Mouse (Mus musculus): ENCODE measurements around the gene Klhl7. TPM values are rescaled to one million over a fixed set of nuclear protein-coding genes. Genes with fewer than 3 reads are reported as not detected.

The Klhl7 gene
- polyA plus RNA-seq, 1 experiment from 2014 or later = 205 TPM

DNA sequence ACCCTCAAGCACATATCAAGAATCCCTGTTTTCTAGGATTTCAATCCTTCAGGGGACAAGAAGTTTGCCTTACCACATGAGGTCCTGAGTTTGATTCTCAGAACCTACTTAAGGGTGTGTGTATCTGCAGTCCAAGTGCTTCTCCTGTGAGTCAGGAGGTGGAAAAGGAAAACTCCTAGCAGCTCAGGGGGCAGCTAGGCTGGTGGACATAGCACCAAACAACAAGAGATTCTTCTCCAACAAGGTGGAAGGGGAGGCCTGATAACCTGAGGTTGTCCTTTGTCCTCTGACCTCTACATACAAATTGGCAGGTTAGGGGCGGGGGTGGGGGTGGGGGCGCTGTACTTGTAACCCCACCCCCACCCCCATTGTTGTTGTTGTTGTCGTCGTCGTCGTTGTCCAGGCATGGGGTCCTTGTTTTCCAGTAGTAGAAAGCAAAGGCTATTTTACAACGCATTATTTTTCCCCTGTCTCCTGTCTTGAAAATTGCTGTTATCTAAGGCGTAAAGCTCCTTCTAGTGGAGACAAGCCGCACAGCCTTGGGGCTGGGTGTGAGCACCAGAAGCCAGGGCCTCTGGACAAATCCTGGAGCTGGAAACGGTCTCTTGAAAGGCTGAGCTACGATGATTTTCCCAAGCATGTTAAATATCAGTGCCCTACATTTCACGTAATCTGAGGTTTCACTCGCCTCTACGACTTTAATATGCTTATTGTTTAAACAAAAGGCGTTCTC is 23.3 kb upstream of the Klhl7 start:
- peak overlapping the region; percentile 57 for H3K9ac ChIP-seq (replicated peaks)
- H3K4me2 ChIP-seq (replicated peaks) = peak overlapping the region; percentile 42
- H3K27me3 ChIP-seq = no peaks in the 10 kb centered on the region
- H3K27ac ChIP-seq (replicated peaks) = peak overlapping the region; percentile 80
- peak overlapping the region; percentile 33 for H3K4me3 ChIP-seq
- peaks cover 12% of the 10 kb centered on the region for H3K4me1 ChIP-seq
- no peaks in the 10 kb centered on the region for H3K36me3 ChIP-seq
- no peaks in the 10 kb centered on the region for H3K9me3 ChIP-seq
- ATAC-seq (replicated peaks) = peak; percentile 86
- 2% methylated on average over 15 of the region's 15 CpGs for WGBS

DNA sequence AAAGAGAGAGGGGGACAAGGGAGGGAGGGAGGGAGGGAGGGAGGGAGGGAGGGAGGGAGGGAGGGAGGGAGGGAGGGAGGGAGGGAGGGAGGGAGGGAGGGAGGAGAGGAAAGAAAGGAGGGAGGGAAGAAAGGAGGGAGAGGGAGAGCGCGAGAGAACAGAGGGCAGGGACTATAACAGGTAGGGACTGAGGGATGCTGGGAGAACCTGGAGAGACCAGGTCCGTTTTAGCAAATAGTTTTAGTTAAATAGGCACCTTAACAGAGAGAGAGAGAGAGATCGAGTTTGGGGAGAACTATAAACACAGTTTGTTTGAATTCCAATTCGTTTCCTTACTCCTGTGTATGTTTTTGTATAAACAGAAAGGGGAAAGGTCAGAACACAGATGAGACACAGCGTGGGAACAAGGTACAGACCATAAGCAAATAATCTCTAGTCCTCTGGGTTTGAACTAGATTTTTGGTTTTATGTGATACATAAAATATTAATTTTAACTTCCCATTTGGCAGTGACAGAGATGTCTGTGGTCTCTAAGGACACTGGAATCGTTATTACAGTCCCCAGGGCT is 22.6 kb upstream of the Klhl7 start:
- no peaks in the 10 kb centered on the region for H3K36me3 ChIP-seq
- H3K4me2 ChIP-seq (replicated peaks) = peak overlapping the region; percentile 42
- H3K27me3 ChIP-seq = no peaks in the 10 kb centered on the region
- H3K9ac ChIP-seq (replicated peaks) = peak overlapping the region; percentile 57; the same call in 1 of the 2 replicates
- H3K27ac ChIP-seq (replicated peaks) = peak overlapping the region; percentile 80
- H3K4me3 ChIP-seq = peak overlapping the region; percentile 33
- H3K4me1 ChIP-seq = peaks cover 12% of the 10 kb centered on the region
- 26% methylated on average over 7 of the region's 7 CpGs for WGBS
- no peaks in the 10 kb centered on the region for H3K9me3 ChIP-seq
- ATAC-seq (replicated peaks) = no peak

DNA sequence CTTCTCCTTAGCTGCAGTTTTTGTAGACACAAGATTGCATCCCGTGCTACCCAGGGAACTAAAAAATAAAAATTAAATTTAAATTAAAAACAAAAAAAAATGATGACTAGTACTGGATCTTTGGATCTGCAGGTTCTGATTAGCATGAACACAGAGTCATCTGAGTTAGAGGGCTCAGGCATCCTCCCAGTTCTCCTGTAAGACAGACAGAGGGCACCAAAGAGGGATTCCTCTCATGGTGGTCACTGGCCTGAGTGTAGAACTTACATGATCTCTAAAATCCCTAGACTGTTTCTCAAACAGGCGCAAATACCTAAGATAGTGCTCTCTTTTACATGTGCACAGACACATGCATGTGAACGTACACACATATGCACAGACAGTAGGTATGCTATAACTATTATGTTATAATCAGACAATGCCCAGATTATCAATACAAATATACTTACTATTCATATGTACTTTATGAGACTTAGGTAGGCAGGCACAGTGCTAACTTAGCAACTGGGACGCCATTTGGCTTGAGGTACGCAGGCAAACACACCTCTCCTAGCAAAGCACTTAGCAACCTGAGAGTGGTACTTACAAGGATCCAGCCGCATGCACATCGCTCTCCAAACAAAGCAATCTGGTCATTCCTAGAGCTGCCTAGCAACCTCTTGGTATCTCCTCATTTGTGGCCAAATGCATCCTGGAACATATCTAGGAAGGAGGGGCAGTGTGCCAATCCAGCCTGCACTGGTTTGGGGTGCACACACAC is 21.8 kb upstream of the Klhl7 start:
- Histone ChIP-seq H3K4me2 (replicated peaks) (no peak overlapping the region), H3K36me3 (no peaks in the 10 kb centered on the region), H3K27ac (replicated peaks) (no peak overlapping the region), H3K9ac (replicated peaks) (no peak overlapping the region), H3K9me3 (no peaks in the 10 kb centered on the region), H3K4me1 (peaks cover 12% of the 10 kb centered on the region), H3K4me3 (no peak overlapping the region), H3K27me3 (no peaks in the 10 kb centered on the region)
- WGBS = 87% methylated on average over 7 of the region's 7 CpGs
- 0 out of 2 replicates have a peak, but pooled peaks have one; percentile 20 for ATAC-seq (replicated peaks)

DNA sequence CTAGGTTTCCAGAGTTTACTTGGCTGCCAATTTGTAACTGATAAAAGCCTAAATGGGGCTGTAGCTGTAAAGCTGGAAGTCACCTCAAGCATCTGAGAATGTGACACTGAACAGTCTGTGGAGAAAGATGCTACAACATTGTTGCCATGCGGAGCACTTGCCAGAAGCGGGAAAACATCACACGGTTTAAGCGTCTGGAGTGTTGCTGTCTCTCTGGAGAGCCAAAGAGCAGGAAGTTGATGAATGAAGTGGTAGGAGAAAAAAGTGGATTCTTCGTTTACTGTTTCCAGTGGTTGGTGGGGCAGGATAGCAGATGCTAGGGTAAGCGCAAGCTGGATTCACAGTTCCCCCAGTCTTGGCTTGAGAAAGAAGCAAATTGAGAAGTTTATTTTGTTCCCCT is 19.6 kb upstream of the Klhl7 start:
- H3K4me2 ChIP-seq (replicated peaks) = no peak overlapping the region
- no peak for ATAC-seq (replicated peaks)
- no peaks in the 10 kb centered on the region for H3K27me3 ChIP-seq
- H3K4me3 ChIP-seq = no peak overlapping the region
- H3K4me1 ChIP-seq = peaks cover 12% of the 10 kb centered on the region
- H3K27ac ChIP-seq (replicated peaks) = no peak overlapping the region
- H3K36me3 ChIP-seq = no peaks in the 10 kb centered on the region
- WGBS = 73% methylated on average over 6 of the region's 6 CpGs
- H3K9ac ChIP-seq (replicated peaks) = no peak overlapping the region
- H3K9me3 ChIP-seq = no peaks in the 10 kb centered on the region

DNA sequence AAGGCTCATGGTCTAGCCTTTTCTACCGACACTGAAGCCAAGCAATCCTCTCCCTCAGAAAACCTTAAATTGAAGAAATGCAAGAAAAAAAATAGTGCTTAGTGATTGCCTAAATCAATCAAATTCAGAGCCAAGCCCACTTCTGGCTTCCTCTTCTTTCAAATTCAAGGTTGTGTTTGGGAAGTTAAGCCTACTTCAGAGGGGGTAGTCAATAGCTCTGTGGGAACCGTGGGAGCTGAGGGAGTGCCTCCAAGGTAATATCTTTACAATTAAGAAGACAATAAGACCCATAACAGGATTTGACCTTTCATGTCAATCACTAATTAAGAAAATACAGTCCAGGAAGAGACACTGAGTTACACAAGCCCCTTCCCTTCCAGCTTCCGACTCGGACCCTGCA is 15.6 kb upstream of the Klhl7 start:
- Histone ChIP-seq H3K9ac (replicated peaks) (no peak overlapping the region), H3K4me1 (no peaks in the 10 kb centered on the region; the same call in 1 of the 2 replicates), H3K36me3 (no peaks in the 10 kb centered on the region), H3K27me3 (no peaks in the 10 kb centered on the region), H3K4me2 (replicated peaks) (no peak overlapping the region), H3K9me3 (no peaks in the 10 kb centered on the region), H3K27ac (replicated peaks) (no peak overlapping the region), H3K4me3 (no peak overlapping the region)
- 62% methylated on average over 4 of the region's 4 CpGs for WGBS
- no peak for ATAC-seq (replicated peaks)

DNA sequence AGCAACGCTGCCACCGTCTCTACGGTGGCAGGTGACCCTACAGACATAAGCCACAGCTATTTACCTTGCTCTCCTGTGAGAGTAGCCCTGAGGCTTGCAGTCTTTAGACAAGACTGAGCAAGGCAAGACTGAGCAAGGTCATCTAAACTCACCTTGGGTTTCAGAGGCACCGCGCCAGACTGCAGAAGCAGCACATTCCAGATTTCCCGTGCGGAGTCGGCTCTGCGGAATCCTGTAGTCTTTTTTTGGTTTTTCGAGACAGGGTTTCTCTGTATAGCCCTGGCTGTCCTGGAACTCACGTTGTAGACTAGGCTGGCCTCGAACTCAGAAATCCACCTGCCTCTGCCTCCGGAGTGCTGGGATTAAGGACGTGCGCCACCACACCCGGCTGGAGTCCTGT is 14.2 kb upstream of the Klhl7 start:
- Histone ChIP-seq H3K9ac (replicated peaks) (no peak overlapping the region), H3K27me3 (no peaks in the 10 kb centered on the region), H3K36me3 (no peaks in the 10 kb centered on the region), H3K4me3 (no peak overlapping the region), H3K4me2 (replicated peaks) (no peak overlapping the region), H3K9me3 (no peaks in the 10 kb centered on the region), H3K4me1 (no peaks in the 10 kb centered on the region; the same call in 1 of the 2 replicates), H3K27ac (replicated peaks) (no peak overlapping the region)
- WGBS = 91% methylated on average over 16 of the region's 16 CpGs
- no peak for ATAC-seq (replicated peaks)

DNA sequence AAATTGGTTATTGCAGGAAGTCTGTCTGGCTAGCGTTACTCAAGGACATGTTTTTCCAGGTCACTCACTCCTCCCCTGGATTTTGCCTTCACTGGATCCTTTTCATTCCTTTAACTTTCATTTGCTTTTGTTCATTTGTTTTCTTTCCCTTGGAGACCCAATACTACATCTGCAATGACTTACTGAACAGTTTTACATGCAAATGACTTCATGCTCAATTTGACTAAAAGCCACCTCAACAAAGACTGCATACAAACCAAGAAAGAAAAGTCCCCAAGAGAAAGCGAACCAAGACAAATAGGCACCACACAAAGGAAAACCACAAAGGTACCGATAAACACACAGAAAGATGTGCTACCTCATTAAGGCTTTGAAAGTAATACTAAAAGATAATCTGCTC is 13.5 kb upstream of the Klhl7 start:
- Histone ChIP-seq H3K9me3 (no peaks in the 10 kb centered on the region), H3K4me2 (replicated peaks) (no peak overlapping the region), H3K9ac (replicated peaks) (no peak overlapping the region), H3K4me3 (no peak overlapping the region), H3K36me3 (no peaks in the 10 kb centered on the region), H3K4me1 (no peaks in the 10 kb centered on the region), H3K27ac (replicated peaks) (no peak overlapping the region), H3K27me3 (no peaks in the 10 kb centered on the region)
- ATAC-seq (replicated peaks) = no peak
- WGBS = 18% methylated on average over 3 of the region's 3 CpGs

DNA sequence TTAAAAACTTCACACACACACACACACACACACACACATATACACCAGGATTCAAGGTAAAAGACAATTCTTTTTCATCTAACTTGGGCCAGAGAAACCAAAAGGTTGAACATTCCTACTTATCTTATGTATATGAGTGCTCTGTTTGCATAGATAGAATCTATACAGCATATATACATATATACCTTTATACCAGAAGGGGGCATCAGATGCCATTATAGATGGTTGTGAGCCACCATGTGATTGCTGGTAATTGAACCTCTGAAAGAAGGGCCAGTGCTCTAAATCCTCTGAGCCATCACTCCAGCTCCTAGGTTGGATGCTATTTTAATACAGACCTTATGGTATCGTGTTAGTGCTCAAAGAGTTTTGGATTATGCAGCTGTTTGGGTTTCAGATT is 12.0 kb upstream of the Klhl7 start:
- no peak for ATAC-seq (replicated peaks)
- Histone ChIP-seq H3K9ac (replicated peaks) (no peak overlapping the region), H3K9me3 (no peaks in the 10 kb centered on the region), H3K4me2 (replicated peaks) (no peak overlapping the region), H3K36me3 (no peaks in the 10 kb centered on the region), H3K4me3 (no peak overlapping the region), H3K27me3 (no peaks in the 10 kb centered on the region), H3K4me1 (no peaks in the 10 kb centered on the region), H3K27ac (replicated peaks) (no peak overlapping the region)
- 91% methylated on average over 1 of the region's 1 CpGs for WGBS

DNA sequence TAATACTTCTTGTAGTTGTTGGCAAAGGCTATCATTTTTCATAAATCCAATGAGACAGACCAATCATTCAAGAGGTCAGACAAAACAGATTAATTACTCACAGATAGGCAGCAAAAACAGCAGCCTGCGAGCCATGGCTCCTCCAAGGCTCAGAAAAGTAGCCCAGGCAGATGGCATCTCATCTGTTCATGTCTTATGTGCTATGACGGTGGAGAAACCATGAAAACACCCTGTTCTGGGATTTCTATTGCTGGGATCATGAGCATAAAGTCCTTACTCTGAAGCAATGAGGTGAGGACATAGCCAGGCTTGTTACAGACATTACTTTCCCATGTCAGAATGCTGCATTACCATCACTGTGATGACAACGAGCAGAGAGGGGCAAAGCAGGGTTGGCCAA is 7.9 kb upstream of the Klhl7 start:
- H3K4me1 ChIP-seq = no peaks in the 10 kb centered on the region
- 65% methylated on average over 3 of the region's 3 CpGs for WGBS
- no peak overlapping the region for H3K4me2 ChIP-seq (replicated peaks)
- H3K27ac ChIP-seq (replicated peaks) = no peak overlapping the region
- no peaks in the 10 kb centered on the region for H3K9me3 ChIP-seq
- H3K27me3 ChIP-seq = no peaks in the 10 kb centered on the region
- H3K9ac ChIP-seq (replicated peaks) = no peak overlapping the region
- H3K4me3 ChIP-seq = no peak overlapping the region
- no peak for ATAC-seq (replicated peaks)
- no peaks in the 10 kb centered on the region for H3K36me3 ChIP-seq

DNA sequence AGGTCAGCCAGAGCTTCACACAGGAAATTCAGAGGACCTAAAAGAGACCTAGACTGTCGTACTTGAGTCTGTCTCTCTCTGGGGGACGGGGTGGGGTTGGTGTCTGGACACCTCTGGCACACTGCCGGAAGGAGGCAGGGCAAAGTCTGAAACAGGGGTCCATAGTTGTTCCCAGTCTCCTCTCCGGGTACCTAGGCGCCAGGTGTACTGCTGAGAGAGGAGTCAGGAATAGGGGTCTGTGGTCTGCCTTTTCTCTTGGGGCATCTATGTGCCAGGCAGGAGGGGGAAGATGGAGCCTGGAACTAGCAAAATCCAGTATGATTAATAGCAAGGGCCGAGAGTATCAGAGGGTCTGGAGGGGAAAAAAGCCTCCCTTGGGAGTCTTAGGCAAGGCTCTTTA is 5.0 kb upstream of the Klhl7 start:
- WGBS = 76% methylated on average over 6 of the region's 6 CpGs
- H3K4me2 ChIP-seq (replicated peaks) = no peak overlapping the region
- ATAC-seq (replicated peaks) = no peak
- no peak overlapping the region for H3K27ac ChIP-seq (replicated peaks)
- H3K4me1 ChIP-seq = peaks cover 3% of the 10 kb centered on the region
- H3K9ac ChIP-seq (replicated peaks) = no peak overlapping the region
- no peaks in the 10 kb centered on the region for H3K27me3 ChIP-seq
- no peaks in the 10 kb centered on the region for H3K36me3 ChIP-seq
- H3K9me3 ChIP-seq = no peaks in the 10 kb centered on the region
- no peak overlapping the region for H3K4me3 ChIP-seq

DNA sequence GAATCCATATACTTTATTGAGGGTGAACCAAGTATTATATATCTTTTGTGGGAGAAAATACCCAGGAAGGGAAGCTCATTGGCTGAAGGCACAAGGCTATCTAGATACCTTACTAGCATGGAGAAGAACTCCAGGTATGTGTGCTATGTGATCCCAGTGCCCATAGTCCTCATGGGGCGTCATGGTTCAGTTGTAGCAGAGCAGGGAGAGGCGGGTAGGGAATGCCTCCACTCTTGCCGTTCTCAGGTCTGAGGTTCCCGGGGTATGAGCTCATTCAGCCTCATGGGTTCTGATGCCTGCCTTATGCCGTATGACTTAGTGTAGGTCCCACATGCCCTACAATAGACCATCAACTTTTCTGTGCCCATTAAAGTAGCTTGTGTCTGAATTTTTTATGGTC is 4.5 kb upstream of the Klhl7 start:
- H3K4me1 ChIP-seq = peaks cover 3% of the 10 kb centered on the region
- H3K4me2 ChIP-seq (replicated peaks) = no peak overlapping the region
- no peaks in the 10 kb centered on the region for H3K36me3 ChIP-seq
- no peak for ATAC-seq (replicated peaks)
- no peak overlapping the region for H3K9ac ChIP-seq (replicated peaks)
- H3K27ac ChIP-seq (replicated peaks) = no peak overlapping the region
- no peak overlapping the region for H3K4me3 ChIP-seq
- H3K27me3 ChIP-seq = no peaks in the 10 kb centered on the region
- 72% methylated on average over 5 of the region's 5 CpGs for WGBS
- H3K9me3 ChIP-seq = no peaks in the 10 kb centered on the region

DNA sequence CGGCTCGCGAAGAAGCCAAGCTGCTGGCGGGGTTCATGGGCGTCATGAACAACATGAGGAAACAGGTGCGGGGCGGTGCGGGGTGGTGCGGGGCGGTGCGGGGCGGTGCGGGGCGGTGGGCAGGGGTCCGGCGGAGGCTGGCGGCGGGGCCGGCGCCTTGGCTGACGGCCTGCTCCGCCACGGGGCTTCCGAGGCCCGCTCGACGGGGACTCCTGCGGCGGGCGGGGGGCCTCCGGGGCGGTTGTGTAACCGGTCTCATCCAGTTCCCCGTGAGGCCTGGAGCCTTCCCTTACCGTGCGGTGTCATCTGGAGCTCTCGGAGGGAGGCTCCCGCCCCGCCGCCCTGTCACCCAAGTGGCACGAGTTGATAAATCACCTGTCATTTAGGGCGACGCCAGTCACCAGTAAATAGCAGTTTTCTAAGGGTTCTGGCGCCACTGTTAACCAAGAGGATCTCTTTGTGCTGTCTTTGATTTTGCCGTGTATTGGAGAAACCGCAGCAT is 456 bp downstream of the Klhl7 start:
- no peaks in the 10 kb centered on the region for H3K27me3 ChIP-seq
- peak; percentile 85 for ATAC-seq (replicated peaks)
- H3K27ac ChIP-seq (replicated peaks) = peak overlapping the region; percentile 97
- peaks cover 36% of the 10 kb centered on the region for H3K4me1 ChIP-seq
- WGBS = under 1% methylated on average over 32 of the region's 46 CpGs
- H3K4me2 ChIP-seq (replicated peaks) = peak overlapping the region; percentile 45
- H3K9me3 ChIP-seq = no peaks in the 10 kb centered on the region
- H3K9ac ChIP-seq (replicated peaks) = peak overlapping the region; percentile 86
- H3K36me3 ChIP-seq = no peaks in the 10 kb centered on the region
- peak overlapping the region; percentile 77 for H3K4me3 ChIP-seq
